Mouse (Mus musculus) adrenal gland, postnatal 36 days (tissue): Measurements from ENCODE around the gene Prom2. TPM values are rescaled to one million over a fixed set of nuclear protein-coding genes. Genes with fewer than 3 reads are reported as not detected.
A peak's percentile ranks its signal among the peaks of the same experiment; 100 is the strongest.

Experiments used
- DNase-seq, 2 experiments: peaks; one replicate each; pipeline ENCODE4 v3.0.0; 2021; ENCODE audit warnings: mixed read lengths in 1 of 2
- long read RNA-seq, 2 experiments: library from polyadenylated mRNA; stranded (forward); transcript quantifications; one replicate each; pipeline ENCODE4 v2.0.0; 2021; ENCODE audit warnings: borderline sequencing depth in 2 of 2
- total RNA-seq, 2 experiments: library from RNA; stranded (reverse); gene quantifications; 2 replicates each; pipeline ENCODE4 v1.2.3; 2021

Prom2 gene
- under 1 TPM; 0.20 to 0.46 TPM for total RNA-seq
- long read RNA-seq, experiment 1, partial matches to known transcripts, result 0 of 1 reads
- long read RNA-seq, experiment 1, other reads (novel, unspliced or antisense), result 1 of 1 reads
- long read RNA-seq, experiment 2, result 0 reads

DNA sequence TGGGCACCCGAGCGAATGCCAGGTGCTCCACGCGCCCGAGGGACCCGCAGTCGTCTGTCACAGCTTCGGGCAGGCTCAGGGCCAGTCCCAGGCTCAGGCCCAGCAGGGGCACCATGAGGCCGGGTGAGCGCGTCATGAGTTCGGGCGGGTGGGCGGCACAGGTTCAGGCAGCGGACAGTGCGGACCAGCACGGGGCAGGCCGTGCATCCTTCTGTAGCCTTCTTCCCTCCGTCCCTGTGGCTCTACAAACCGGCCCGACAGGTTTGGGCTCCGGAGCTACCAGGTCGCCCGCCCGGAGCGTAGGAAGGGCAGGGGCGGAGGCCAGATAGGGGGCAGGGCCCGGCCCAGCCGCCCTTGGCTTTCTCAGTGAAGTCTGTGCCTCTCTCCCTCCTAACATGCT, at the start of gene Prom2:
Gene Prom2, minus strand, starts transcription at position 283 of the 400 bp plus-strand sequence.
- no peak for DNase-seq

DNA sequence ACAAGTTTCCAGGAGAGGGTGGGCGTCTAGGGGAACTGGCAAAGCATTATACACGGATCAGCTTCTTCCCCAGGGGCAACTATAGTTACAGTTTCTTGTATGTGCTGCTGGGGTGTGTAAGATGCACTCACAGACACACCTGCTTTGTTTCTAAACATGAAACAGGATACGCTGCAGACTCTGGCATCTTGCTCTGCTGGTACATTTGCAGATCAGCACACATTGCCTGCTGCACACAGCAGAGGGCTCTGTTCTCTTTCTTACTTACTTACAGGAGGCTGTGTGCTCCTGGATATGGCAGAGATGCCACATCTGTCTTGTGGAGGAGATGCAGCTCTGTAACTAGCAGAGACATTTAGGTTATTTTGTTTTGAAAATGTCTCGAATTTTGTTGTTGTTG, 49.6 kb upstream of the Prom2 start:
- no peak for DNase-seq

DNA sequence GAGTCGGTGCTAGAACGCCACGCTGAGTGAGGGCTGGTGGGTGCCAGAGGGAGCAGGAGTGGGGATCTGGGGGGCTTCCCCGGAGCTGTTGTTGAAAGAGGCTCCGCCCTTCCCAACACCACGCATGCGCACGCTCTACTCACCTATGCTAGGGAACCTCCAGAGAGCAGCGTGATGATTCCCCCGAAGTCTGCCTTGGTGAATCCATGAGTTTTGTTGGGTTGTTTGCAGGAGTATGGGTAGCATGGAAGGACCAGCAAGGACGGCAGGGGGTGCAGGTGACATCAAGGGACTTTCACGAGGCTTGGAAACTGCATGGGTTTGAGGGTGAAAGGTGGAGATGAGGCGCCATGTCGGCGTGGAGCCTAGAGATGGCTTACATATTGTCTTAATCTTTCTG, 48.9 kb upstream of the Prom2 start:
- peak in 1 of 2 experiments; percentile 10 for DNase-seq

DNA sequence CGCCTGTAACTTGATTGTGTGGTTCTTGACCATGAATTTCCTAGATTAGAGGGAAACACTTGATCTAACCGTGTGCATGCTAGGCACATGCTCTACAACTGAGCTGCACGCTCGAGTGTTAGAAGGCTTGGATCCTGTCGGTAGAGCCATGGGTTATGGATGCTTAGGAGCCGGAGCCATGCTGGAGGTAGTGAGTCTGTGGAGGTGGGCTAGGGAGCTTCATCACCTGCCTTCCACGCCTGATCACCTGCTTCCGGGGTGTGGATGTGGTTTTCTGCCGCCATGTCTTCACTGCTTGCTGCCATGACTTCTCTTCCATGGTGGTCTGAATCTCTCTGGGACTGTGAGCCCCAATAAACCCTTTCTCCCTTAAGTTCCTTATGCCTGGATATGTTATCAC, 47.6 kb upstream of the Prom2 start:
- no peak for DNase-seq

DNA sequence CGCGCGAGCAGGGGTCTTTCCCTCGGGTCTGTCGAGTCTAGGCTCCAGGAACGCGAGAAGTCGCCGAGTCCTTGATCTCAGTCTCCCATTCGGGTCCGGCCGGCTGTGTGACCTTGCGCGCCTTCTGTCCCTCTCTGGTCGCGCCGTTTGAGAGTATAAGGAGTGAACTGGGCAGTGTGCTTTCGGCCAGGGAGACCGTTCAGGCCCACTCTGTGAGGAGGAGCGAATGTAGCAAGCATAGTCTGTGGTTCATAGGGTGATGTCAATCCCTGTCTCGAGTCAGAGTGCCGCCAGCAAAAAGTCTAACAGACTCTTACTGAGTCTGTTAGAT, 46.2 kb upstream of the Prom2 start:
- no peak for DNase-seq

DNA sequence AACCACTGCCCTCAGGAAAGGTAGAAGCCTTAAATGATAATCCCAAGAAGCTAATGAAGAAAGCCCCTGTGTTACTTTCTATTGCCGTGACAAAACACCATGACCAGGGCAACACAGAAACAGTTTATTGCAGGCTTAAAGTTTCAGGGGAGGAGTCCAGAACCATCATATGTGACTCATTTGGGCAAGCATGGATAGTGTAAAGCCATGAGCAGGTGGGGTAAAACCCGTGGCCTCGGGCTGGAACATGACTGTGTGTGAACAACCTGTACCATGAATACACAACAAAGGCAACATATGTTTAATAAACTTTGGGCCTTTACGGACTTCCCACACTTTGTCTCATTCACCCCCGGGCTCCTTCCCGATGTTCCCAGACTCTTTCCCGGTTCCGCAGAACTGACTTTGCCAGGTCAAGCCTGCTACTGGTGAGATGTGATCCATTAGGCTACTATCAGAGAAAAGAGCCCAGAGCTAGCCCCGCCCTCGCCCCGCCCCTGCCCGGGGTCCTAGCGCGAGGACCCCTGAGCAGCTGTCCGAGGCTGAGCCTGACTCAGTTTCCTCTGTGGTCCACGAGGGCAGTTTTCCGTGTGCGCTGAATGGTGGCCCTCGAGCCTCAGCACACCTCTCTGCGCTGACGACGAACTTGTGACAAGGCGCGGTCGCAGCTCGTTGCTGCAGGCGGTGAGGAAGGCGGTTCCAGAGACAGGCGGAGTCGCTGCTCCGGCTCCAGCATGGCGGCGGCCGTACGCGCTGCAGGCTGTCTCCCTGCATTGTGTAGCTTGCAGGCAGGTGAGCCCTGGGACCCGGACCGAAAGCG, 45.6 kb upstream of the Prom2 start, which contains the start of the genes Zfp661 and Mrps5:
Gene Zfp661, minus strand, starts transcription at position 401 of the 820 bp plus-strand sequence.
Gene Mrps5, plus strand, starts transcription at position 529 of the 820 bp plus-strand sequence.
- DNase-seq, result peak; percentile 85 to 89

DNA sequence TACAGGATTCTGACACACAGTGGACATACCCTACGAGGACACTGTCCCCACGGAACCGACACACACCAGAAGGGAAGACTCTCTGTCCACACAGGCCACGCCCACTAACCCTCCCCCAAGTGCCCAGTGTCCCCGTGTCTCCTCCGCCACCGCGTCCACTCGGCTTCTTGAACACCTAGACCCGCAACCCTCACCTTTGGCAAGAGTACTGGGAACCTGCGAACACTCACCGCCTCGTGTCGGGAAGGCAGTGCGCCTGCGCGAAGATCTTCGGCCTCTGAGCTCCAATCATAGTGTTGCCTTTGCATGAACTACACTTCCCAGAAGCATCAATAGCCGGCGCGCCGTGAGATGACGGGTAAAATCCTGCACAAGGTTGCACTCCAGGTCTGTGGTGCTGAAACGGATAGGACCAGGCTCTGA, 43.2 kb upstream of the Prom2 start:
- DNase-seq, result peak; percentile 94 to 95

DNA sequence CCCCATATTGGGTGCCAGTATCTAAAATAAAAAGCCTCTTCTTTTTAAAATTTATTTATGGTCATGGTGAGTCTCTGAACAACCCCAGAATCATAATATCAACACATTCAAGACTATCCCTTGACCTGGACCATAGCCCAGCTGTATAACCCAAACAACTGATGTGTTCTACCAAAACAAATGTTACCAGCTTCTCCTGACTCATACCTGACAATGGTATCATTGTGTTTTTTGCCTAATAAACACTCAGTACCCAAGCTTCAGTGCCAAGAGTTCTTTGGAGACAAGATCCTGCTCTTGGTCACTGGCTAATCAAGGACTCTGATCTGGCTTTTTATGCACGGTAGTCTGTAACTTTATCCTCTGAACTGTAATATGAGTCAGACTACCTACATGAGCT, 32.1 kb upstream of the Prom2 start:
- no peak for DNase-seq

DNA sequence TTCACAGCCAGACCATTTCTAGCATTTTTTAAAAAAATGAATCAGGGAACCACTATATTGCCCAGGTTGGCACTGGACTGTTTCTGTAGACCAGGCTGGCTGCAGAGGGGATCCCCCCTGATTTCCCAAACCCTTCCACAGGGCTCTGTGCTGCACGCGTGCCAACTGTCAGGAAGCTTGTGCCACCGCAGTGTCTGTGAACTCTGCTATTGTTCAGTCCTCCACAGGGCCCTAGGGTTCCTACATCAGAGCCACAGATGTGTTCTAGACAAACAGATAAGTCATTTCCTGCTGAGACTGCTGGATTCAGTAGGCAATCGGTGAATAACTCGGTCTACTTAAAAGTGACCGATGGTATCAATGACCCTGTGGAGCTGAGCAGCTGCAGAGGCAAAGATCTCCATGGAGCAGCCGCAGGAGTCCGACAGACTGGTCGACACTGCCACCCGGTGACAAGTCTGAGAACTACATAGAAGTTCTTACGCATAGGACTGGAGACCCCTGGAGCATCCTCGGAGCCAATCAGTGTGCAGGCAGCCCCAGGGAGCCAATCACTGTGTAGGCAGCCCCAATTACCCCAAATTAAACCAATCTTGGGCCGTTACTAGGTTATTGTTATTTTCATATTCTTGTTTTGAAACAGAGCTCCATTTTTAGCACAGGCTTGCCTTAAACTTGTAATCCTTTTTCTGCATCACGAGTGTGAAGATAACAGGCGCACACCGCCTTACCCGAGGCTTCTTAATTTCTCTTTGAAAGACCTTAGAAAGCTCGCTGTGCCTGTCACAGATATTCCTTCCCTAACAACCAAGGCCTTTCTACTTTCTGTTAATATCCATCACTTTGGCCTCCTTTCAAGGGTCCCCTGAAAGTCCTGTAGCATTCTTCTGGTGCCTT, 18.1 kb upstream of the Prom2 start:
- DNase-seq, result peak; percentile 81 to 82

DNA sequence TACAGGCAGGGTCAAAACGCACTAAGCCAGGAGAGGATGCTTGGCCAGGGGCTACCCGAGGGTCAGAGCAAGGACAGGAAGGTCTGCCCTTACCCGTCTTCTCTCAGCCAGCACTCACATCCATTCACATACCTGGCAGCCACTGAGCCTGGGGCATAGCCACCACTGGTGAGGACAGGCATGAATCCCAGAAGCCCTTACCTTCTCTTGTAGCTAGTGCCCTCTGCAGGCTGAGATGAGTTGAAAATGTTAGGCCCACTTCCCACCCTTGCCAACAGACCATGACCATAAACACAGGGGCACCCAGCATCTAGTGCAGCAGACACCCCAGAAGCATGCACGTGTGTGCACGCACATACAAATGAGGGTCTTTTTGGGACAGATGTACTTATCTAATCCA, 9.8 kb upstream of the Prom2 start:
- no peak for DNase-seq

DNA sequence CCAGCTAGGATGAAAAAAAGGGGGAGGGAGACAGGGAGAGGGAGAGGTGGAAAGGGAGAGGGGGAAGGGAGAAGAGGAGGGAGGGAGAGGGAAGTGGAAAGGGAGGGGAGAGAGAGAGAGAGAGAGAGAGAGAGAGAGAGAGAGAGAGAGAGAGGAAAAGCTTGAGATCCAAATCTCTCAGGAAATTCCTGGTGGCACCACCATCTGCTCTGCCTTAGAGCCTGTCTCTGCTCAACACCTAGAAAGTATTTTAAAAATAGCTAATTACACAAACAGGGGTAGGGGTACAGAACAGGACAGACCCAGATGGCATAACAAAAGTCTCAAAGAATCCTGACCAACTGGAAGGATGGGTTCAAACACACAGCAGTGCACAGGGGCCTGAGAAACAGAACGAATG, 9.2 kb upstream of the Prom2 start:
- DNase-seq, result no peak

DNA sequence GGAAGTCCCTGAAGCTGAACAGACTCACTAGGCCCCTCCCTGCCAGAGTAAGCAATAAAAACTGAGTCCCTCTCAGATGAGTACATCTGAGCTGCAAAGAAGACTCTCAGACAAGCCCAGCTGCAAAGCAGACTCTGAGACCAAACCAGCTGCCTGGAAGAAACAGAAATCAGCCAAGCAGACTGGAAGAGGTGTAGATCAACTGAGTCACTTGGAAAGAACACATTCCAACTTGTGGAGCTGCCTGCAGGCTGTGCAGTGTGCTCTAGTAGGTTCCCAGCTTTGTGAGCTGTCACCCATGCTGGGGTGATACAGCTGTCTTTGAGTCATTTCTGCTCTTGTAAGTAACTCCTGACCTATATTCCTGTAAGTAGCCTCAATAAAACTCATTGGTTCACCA, 8.4 kb upstream of the Prom2 start:
- DNase-seq, result no peak

DNA sequence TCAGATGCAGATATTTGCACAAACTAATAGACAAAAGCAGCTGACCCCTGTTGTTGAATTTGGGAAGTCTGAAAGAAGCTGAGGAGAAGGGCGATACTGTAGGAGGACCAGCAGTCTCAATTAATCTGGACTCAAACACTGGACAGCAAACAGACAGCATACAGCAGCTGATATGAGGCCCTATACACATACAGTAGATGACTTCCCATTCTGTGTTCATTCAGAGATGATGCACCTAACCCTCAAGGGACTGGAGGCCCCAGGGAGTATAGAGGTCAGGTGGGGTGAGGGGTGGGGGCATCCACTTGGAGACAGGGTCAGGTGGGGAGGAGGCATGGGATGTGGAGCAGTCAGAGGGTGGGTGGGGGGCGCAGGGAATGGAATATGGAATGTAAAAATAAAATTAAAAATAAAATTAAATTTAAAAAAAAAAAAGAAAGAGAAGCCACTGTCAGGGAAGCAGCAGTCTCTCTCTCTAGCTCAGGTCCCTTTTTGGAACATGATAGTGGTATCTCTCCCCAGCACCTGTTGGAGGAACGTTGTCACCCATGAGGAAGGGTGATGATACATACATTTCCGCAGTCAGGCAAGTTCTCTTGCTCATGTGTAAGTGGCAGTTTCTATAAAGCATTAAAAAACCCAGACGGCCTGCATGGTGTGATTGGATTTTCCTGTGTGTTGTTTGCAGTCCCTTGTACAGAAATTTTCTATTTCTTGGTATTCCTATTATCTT, 7.2 kb upstream of the Prom2 start:
- no peak for DNase-seq

DNA sequence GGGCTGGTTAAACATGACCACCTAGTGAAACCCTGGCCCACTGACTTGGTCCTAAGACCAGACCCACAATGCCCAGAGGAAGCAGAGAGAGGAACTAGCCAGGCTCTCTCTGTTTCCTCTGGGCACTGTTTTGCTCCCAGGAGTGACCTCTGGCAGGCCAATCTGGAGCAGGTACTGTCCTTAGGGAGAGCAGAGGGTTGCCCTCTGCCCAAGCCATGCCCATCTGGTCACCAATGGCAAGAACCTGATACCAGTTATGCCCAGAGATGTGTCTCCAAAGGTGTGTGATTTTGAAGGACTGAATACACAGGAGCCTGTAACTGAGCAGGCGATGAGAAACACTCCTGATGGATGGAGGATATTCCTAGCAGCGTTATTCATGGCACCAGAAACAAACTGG, 430 bp upstream of the Prom2 start:
- no peak for DNase-seq

DNA sequence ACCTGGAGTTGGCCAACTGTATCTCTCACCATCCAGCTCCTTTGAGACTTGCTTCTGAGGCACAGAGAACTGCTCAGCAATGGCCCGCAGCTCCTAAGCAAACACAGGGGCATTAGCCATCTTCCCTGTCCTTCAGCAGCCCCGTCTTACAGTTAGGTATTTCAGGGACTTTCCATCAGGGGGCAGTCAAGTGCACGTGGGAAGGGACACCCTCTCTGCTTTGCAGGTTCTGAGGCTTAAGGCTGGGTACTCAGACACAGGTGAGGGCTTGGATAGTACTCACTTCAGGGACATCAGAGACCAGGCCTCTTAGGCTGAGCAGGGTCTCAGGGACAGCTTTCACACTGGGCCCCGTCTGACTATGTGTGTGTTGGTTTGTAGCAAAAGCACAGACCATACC, 1.8 kb downstream of the Prom2 start:
- peak in 1 of 2 experiments; percentile 9 for DNase-seq

DNA sequence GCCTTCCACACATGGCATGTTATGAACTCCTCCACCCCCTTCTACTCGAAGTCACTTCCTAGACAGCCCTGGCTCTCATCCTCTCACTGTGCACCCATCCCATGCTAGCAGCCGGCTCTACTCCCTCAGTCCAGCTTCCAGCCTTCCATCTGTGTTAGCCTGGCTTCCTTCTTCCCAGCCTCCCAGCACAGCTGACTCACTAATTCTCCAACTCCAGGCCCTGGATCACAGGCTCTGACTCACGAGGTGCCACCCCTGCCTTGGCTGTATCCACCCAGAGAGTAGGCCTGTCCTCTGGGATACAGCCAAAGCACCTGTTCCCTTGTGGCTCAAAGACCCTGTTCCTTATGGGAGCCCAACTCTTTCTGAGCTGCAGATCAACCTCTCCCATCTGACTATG, 3.7 kb downstream of the Prom2 start:
- peak; percentile 68 to 71 for DNase-seq

DNA sequence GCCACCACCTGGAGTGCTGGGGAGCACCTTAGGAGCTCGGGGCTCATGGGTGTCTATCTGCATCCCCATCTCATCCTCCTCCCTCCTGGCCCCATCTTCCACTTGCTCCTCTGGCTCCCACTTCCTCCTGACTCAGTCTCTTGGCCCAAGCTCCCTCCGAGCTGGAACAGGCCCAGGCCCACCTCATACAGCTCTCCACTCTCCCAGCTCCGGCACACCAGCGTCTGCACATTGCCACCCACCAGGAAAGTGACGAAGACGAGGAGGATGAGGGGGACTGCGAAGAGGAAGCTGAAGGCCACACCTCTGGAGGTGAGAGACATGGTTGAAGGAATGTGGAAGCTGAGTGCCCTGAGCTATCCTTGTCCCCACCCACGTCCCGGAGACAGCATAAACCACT, 5.9 kb downstream of the Prom2 start:
- DNase-seq, result no peak

DNA sequence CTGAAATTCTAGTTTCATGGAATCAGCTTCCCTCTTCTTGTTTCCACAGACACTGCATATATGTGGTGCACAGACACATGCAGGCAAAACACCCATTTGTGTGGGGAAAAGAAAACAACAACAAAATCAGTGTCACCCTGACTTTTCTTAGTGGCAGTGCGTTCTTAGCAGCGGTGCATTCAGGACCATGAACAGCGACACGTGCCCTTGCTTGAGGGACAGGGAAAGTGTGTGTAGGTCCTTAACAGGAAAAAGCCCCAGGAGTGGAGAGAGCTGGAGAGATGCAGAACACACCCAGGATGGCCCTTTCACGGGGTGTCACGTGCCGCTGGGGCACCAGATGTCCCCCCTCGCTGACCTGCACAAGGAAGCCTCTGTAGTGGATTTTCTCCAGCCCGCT, 8.9 kb downstream of the Prom2 start:
- peak; percentile 45 to 56 for DNase-seq

DNA sequence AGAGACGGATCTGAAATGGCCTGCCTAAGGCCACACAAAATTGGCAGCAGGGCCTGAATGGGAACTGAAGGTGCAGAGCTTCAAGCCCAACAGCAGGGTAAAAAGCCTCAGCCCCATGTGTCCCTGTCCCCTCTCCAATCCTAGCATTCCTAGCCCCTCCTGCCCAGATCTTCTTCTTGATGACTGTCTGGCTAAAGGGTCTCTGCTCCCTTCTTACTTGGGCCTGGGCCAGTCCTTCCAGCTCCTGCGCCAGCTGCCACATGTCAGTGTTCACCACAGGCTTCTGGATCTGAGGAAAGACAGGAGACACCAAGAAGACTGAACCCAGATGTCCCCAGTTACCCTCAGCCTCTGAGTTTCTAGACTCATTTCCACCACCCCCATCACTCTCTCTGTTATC, 9.7 kb downstream of the Prom2 start:
- no peak for DNase-seq

DNA sequence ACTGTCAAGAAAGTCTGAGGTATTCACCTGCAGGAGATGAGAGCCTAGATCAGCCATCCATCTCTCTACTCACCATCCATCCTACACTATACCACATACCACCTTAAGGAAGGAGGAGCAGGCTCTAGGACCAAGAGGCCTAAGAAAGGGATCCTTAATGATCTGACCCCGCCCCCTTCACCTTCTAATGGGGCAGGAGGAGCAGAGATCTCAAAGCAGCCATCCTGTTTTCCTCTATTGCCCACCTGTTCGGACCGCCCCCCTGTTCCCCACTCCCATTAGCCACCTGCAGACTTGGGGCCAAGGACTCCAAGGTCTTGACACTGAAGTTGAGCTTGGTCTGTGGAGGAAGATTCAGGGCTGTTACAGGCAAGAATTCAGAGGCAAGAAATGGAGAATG, 10.8 kb downstream of the Prom2 start:
- no peak for DNase-seq

DNA sequence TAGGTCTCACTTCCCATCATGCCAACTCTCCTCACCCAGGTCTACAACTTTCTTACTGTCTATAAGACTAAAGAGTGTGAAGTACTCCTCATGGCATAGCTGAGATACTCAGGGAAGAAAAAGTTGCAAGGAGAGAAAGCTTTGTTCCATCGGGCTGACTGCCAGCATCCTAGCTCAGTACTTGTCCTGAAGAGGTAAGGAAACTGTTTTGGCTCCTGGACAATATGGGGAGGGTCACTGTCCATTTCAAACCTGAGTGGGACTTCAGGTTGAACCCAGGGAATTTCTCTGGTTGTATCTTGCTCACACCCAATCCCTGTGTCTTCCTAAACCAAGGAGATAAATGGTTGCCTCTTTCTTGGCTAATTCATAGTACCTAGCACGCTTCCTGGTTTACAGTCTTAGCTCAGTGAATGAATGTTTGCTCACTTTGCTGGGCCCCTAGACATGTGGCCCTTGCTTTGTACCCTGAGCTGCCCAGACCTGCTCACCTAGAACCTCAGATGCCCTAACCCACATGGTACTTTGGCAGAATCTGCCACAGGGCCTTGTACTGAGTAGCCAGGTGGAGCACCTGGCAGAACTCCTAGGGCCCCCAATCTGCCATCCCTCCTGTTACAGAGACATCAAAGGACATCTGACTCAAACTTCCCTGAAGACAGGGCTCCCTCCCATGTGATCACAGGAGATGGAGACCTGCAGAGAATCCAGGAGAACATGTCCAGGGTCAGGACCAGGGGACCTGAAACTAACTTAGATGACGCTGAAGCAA, 16.1 kb downstream of the Prom2 start:
- no peak for DNase-seq
